Mouse (Mus musculus): ENCODE results near the gene Fam53b. TPM values are rescaled to one million over a fixed set of nuclear protein-coding genes. Genes with fewer than 3 reads are reported as not detected.

The Fam53b gene
- 29.4 and 29.9 TPM in 2 replicates for polyA plus RNA-seq (2016; fragmentation: Nextera tagmentation; extraction: Ambion mirVana)

DNA sequence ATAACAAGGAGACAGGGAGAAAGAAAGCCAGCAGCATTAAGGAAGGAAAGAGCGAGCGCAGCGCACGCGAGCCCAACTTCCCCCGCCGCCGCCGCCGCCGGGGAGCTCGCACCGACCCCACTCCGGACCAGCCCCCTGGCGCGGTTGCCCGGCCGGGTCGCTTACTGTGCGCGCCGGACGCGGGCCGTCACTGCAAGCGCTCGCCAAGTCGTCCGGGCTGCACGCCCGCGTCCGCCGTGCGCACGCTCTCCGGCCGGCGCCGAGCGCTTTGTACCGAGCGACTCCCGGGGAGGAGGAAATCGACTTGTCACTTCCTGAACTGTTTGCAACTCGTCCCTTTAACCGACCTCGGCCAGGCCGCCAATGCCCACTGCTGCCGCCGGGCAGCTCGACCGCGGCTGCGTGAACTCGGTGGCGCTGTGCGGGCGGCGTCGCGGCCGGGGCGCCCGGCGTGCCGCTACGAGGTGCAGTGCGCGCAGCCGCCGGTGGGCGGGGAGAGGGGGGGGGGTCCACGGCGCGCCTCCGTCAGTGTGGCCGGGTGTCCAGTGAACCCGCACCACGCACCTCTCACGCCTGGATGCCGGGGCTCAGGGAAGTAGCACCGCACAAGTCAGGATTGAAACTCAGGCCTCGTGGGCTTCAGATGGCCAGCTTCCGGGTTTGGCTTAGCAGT is at the start of gene Fam53b:
Gene Fam53b (minus strand): TSS at position 471 of the 673 bp plus-strand sequence.
- Histone ChIP-seq H3K4me1 (peaks cover 79% of the 10 kb centered on the region), H3K27ac (replicated peaks) (peak within 1 kb of the TSS; percentile 97), H3K36me3 (replicated peaks) (no peaks in the 10 kb centered on the region; the same call in 1 of the 2 replicates), H3K4me3 (peak within 1 kb of the TSS; percentile 81), H3K27me3 (replicated peaks; ENCODE audit: low read depth, poor library complexity, severe bottlenecking) (no peaks in the 10 kb centered on the region), H3K9me3 (no peaks in the 10 kb centered on the region)
- WGBS = under 1% methylated on average over 85 of the region's 85 CpGs
- peak; percentile 87 for DNase-seq (ENCODE audit: low spot score)

DNA sequence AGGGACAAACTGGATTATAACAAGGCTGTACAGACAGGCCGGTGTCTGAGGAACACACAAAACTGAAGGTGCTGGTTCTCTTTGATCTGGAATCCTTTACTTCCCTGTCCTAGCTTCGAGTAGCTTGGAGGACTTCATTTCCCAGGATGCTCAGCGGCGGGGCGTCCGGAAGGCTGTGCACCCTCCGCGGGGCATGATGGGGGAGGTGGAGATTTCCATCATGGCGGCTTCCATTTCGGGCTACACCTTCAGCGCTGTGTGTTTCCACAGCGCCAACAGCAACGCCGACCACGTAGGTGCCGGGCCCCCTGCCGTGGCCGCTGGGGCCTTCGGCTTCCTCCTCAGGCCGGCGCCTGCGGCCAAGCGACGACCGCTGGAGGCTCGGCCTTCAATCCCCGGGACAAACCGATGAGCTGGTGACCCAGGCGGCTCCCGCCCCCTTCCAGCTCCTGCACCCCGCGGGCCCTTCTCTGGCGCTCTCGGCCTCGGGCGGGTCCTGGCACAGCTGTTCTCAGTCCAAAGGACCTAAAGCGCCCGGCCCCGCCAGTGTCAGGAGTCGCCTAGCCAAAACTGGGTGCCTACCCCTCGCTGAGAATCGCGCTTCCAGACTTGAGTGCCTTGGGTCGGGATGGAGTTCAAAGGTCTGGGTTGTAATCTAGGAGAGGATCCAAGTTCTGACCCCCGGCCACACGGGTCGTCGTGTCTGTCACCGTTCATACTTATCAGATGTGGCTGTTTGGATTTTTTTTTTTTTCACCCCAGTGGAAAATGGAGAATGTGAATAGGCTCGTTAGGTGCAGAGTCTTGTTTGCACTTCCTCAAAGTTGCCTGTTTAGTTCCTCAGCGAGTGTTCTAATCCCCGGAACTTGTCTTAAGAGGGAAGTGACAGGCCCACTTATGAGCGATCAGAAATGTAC is 45.6 kb upstream of the Fam53b start, which contains the start of gene Abraxas2:
Gene Abraxas2 (plus strand): TSS at position 184 of the 917 bp plus-strand sequence.
- WGBS = under 1% methylated on average over 53 of the region's 53 CpGs
- Histone ChIP-seq H3K9me3 (no peaks in the 10 kb centered on the region), H3K27me3 (replicated peaks; ENCODE audit: low read depth, poor library complexity, severe bottlenecking) (no peaks in the 10 kb centered on the region), H3K4me1 (peaks cover 13% of the 10 kb centered on the region), H3K36me3 (replicated peaks) (0 out of 2 replicates have a peak, but pooled peaks cover 3% of the 10 kb centered on the region), H3K4me3 (peak within 1 kb of the TSS; percentile 96), H3K27ac (replicated peaks) (peak within 1 kb of the TSS; percentile 93)
- DNase-seq (ENCODE audit: low spot score) = peak; percentile 91

DNA sequence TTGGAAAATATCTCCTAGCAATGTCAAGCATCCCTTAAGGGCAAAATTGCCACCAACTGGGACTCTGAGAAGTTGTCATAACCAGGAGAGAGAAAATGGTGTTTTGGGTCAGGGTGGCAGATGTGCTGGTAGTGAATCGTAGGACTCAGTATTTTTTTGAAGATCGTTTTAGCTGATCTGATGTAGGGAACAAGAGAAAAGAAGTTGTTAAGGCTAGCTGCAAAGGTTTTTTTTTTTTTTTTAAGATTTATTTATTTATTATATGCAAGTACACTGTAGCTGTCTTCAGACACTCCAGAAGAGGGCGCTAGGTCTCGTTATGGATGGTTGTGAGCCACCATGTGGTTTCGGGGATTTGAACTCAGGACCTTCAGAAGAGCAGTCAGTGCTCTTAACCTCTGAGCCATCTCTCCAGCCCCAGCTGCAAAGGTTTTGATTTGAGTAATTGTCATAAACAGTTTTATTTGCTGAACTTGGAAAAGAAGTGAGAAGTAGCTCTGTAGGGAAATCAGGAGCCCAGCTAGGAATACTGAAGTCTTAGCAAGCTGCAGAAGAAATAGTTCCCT is 44.4 kb upstream of the Fam53b start:
- H3K9me3 ChIP-seq = no peaks in the 10 kb centered on the region
- peaks cover 13% of the 10 kb centered on the region for H3K4me1 ChIP-seq
- WGBS = 70% methylated on average over 5 of the region's 5 CpGs

DNA sequence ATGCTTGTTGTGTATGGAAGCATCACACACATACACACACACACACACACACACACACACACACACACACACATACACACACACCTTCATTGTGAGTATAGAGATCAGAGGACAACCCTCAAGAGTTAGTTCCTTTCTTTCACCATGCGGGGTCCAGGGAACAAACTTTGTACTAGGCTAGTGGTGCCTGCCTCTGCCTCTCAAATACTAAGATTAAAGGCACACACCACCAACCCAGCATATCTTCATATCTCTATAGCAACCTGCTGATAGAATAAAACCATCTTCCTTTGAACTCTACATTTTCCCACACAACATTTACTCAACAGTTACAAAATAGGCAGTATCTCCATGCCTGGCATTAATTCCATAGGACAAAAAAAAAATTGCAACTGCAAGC is 42.4 kb upstream of the Fam53b start:
- H3K36me3 ChIP-seq (replicated peaks) = no peaks in the 10 kb centered on the region
- no peak for DNase-seq (ENCODE audit: low spot score)
- H3K4me3 ChIP-seq = no peak overlapping the region
- no peaks in the 10 kb centered on the region for H3K9me3 ChIP-seq
- peaks cover 29% of the 10 kb centered on the region for H3K4me1 ChIP-seq
- H3K27ac ChIP-seq (replicated peaks) = no peak overlapping the region
- no peaks in the 10 kb centered on the region for H3K27me3 ChIP-seq (replicated peaks; ENCODE audit: low read depth, poor library complexity, severe bottlenecking)
- WGBS = 78% methylated on average over 1 of the region's 1 CpGs

More for the DNA sequence above, 44.4 kb upstream of the Fam53b start:
- Histone ChIP-seq H3K36me3 (replicated peaks) (0 out of 2 replicates have a peak, but pooled peaks cover 3% of the 10 kb centered on the region), H3K27me3 (replicated peaks; ENCODE audit: low read depth, poor library complexity, severe bottlenecking) (no peaks in the 10 kb centered on the region), H3K4me3 (no peak overlapping the region), H3K27ac (replicated peaks) (no peak overlapping the region)
- no peak for DNase-seq (ENCODE audit: low spot score)

GRCm38 (mm10) chr7:132853946-132854345 is 40.3 kb upstream of the Fam53b start:
- Histone ChIP-seq H3K4me1 (peaks cover 20% of the 10 kb centered on the region), H3K9me3 (no peaks in the 10 kb centered on the region), H3K27ac (replicated peaks) (no peak overlapping the region), H3K4me3 (no peak overlapping the region), H3K36me3 (replicated peaks) (peaks cover 18% of the 10 kb centered on the region), H3K27me3 (replicated peaks; ENCODE audit: low read depth, poor library complexity, severe bottlenecking) (no peaks in the 10 kb centered on the region)
- 71% methylated on average over 4 of the region's 4 CpGs for WGBS
- no peak for DNase-seq (ENCODE audit: low spot score)

DNA sequence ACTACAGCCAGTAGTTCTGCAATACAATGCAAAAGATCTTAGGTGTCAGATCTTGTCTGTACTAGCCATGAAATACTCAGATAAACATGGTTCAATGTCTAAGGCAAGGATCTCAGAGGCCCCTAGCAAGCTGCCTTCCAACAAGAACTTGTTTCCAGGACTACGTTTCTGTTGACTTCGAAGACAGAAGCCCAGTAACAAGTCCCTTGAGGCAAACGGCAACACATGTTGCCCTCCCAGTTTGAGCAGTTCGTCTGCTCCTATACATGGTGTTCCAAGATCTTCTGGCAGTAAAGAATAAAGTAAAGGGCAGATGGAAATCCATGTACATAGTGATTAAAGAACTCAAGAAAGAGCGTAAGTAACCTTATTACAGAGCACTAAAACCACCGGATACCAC is 39.7 kb upstream of the Fam53b start:
- Histone ChIP-seq H3K36me3 (replicated peaks) (peaks cover 24% of the 10 kb centered on the region), H3K4me1 (peaks cover 19% of the 10 kb centered on the region), H3K27ac (replicated peaks) (no peak overlapping the region), H3K9me3 (no peaks in the 10 kb centered on the region), H3K27me3 (replicated peaks; ENCODE audit: low read depth, poor library complexity, severe bottlenecking) (no peaks in the 10 kb centered on the region), H3K4me3 (no peak overlapping the region)
- DNase-seq (ENCODE audit: low spot score) = no peak
- WGBS = 87% methylated on average over 6 of the region's 6 CpGs

GRCm38 (mm10) chr7:132852173-132852844 is 38.6 kb upstream of the Fam53b start, which contains the start of gene Eef1akmt2:
Eef1akmt2 (minus strand) TSS chr7:132852673.
- no peaks in the 10 kb centered on the region for H3K9me3 ChIP-seq

GRCm38 (mm10) chr7:132843152-132843551 is 29.5 kb upstream of the Fam53b start:
- no peak for DNase-seq (ENCODE audit: low spot score)
- 92% methylated on average over 3 of the region's 3 CpGs for WGBS
- Histone ChIP-seq H3K9me3 (no peaks in the 10 kb centered on the region), H3K4me3 (no peak overlapping the region), H3K27ac (replicated peaks) (no peak overlapping the region), H3K4me1 (no peaks in the 10 kb centered on the region), H3K36me3 (replicated peaks) (peaks cover 71% of the 10 kb centered on the region), H3K27me3 (replicated peaks; ENCODE audit: low read depth, poor library complexity, severe bottlenecking) (no peaks in the 10 kb centered on the region)

More at GRCm38 (mm10) chr7:132852173-132852844, 38.6 kb upstream of the Fam53b start, which contains the start of gene Eef1akmt2:
- no peaks in the 10 kb centered on the region for H3K27me3 ChIP-seq (replicated peaks; ENCODE audit: low read depth, poor library complexity, severe bottlenecking)
- peak; percentile 88 for DNase-seq (ENCODE audit: low spot score)
- under 1% methylated on average over 37 of the region's 37 CpGs for WGBS
- H3K36me3 ChIP-seq (replicated peaks) = peaks cover 34% of the 10 kb centered on the region
- H3K27ac ChIP-seq (replicated peaks) = peak within 1 kb of the TSS; percentile 99
- H3K4me1 ChIP-seq = peaks cover 19% of the 10 kb centered on the region
- H3K4me3 ChIP-seq = peak within 1 kb of the TSS; percentile 86

GRCm38 (mm10) chr7:132842455-132842854 is 28.8 kb upstream of the Fam53b start:
- H3K9me3 ChIP-seq = no peaks in the 10 kb centered on the region
- no peak overlapping the region for H3K27ac ChIP-seq (replicated peaks)
- H3K27me3 ChIP-seq (replicated peaks; ENCODE audit: low read depth, poor library complexity, severe bottlenecking) = no peaks in the 10 kb centered on the region
- H3K4me3 ChIP-seq = no peak overlapping the region
- peaks cover 64% of the 10 kb centered on the region for H3K36me3 ChIP-seq (replicated peaks)
- no peak for DNase-seq (ENCODE audit: low spot score)
- 86% methylated on average over 1 of the region's 1 CpGs for WGBS
- H3K4me1 ChIP-seq = no peaks in the 10 kb centered on the region

GRCm38 (mm10) chr7:132841287-132841686 is 27.6 kb upstream of the Fam53b start:
- no peak overlapping the region for H3K27ac ChIP-seq (replicated peaks)
- no peak for DNase-seq (ENCODE audit: low spot score)
- no peaks in the 10 kb centered on the region for H3K4me1 ChIP-seq
- H3K9me3 ChIP-seq = no peaks in the 10 kb centered on the region
- no peaks in the 10 kb centered on the region for H3K27me3 ChIP-seq (replicated peaks; ENCODE audit: low read depth, poor library complexity, severe bottlenecking)
- no peak overlapping the region for H3K4me3 ChIP-seq
- H3K36me3 ChIP-seq (replicated peaks) = peaks cover 59% of the 10 kb centered on the region
- WGBS = 82% methylated on average over 5 of the region's 5 CpGs

DNA sequence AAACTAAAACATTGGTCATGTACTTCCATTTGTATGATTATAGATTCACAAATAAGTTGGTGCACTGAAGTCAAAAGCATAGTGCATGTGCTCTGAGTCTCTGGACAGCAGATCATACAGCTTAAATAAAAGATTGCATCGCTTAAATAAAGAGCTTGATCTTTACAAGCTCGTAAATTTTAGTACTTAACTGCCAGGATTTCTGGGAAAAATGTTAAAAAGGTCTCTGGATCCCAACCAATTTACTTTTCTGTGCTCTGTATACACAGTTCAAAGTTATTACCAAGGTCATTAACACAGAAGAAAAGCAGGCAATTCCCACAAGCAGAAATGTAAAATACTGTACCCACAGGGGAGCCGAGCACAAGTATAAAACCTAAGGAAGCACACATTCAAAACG is 17.3 kb upstream of the Fam53b start:
- Histone ChIP-seq H3K9me3 (no peaks in the 10 kb centered on the region), H3K27me3 (replicated peaks; ENCODE audit: low read depth, poor library complexity, severe bottlenecking) (no peaks in the 10 kb centered on the region), H3K4me1 (no peaks in the 10 kb centered on the region), H3K36me3 (replicated peaks) (peaks cover 78% of the 10 kb centered on the region), H3K27ac (replicated peaks) (no peak overlapping the region), H3K4me3 (no peak overlapping the region)
- 93% methylated on average over 4 of the region's 4 CpGs for WGBS
- no peak for DNase-seq (ENCODE audit: low spot score)
